Mouse (Mus musculus): ENCODE data around the gene Fam171a2.
"Not testable (repeated sequence)": the region's sequence is repeated elsewhere in the genome, so short reads cannot be mapped to it uniquely, and the experiment has no call there.

Fam171a2 gene

GRCm38 (mm10) chr11:102396671-102397141 lies 50.8 kb downstream of the Fam171a2 start:
- peak in 1 of 2 experiments; percentile 28 for DNase-seq (ENCODE audit: inconsistent age in 2 of 2, low spot score in 1 of 2)

GRCm38 (mm10) chr11:102396263-102396662 lies 51.2 kb downstream of the Fam171a2 start:
- peak in 1 of 2 experiments; percentile 18 for DNase-seq (ENCODE audit: inconsistent age in 2 of 2, low spot score in 1 of 2)

GRCm38 (mm10) chr11:102395250-102395649 lies 52.2 kb downstream of the Fam171a2 start:
- DNase-seq (ENCODE audit: inconsistent age in 2 of 2, low spot score in 1 of 2) = peak in 1 of 2 experiments; percentile 54

GRCm38 (mm10) chr11:102394421-102395124 lies 52.9 kb downstream of the Fam171a2 start:
- peak; percentile 71 to 87 for DNase-seq (ENCODE audit: inconsistent age in 2 of 2, low spot score in 1 of 2)

- peak; percentile 41 to 72 for DNase-seq (ENCODE audit: inconsistent age in 2 of 2, low spot score in 1 of 2)
Observed at GRCm38 (mm10) chr11:102393719-102394420, 53.6 kb downstream of the Fam171a2 start.

GRCm38 (mm10) chr11:102393238-102393634 lies 54.2 kb downstream of the Fam171a2 start, which contains the start of gene Rundc3a:
TSS of gene Rundc3a (plus strand) at chr11:102393403.
- peak; percentile 93 to 96 for DNase-seq (ENCODE audit: inconsistent age in 2 of 2, low spot score in 1 of 2)

- no peak for DNase-seq (ENCODE audit: inconsistent age in 2 of 2, low spot score in 1 of 2)
Observed at GRCm38 (mm10) chr11:102392441-102393237, 54.8 kb downstream of the Fam171a2 start.

GRCm38 (mm10) chr11:102389436-102389835 lies 58.0 kb downstream of the Fam171a2 start:
- DNase-seq (ENCODE audit: inconsistent age in 2 of 2, low spot score in 1 of 2) = not testable (repeated sequence)
